Mouse (Mus musculus) layer of hippocampus, adult 6 months (tissue): ENCODE measurements around the gene Hook2. TPM values are rescaled to one million over a fixed set of nuclear protein-coding genes. Genes with fewer than 3 reads are reported as not detected.

Source experiments
- long read RNA-seq, 2 experiments: library from polyadenylated mRNA; unstranded; transcript quantifications; one replicate each; pipeline ENCODE4 v2.0.0; 2019 to 2020
- polyA plus RNA-seq: library from polyadenylated mRNA; unstranded; fragments of <200 nt; fragmentation: Nextera tagmentation; gene quantifications from 2 replicates; pipeline ENCODE4 v1.2.3, GENCODE M21; 2021

The Hook2 gene
- 5.0 and 6.2 TPM in 2 replicates for polyA plus RNA-seq
- long read RNA-seq, experiment 1, partial matches to known transcripts: 3 of 27 reads
- long read RNA-seq, experiment 1, other reads (novel, unspliced or antisense): 21 of 27 reads
- long read RNA-seq, experiment 2, transcript Hook2-201 (22 exons, 2,580 nt): major isoform, 9 of 116 reads
- long read RNA-seq, experiment 2, partial matches to known transcripts: 5 of 116 reads
- long read RNA-seq, experiment 2, other reads (novel, unspliced or antisense): 99 of 116 reads

GRCm38 (mm10) chr8:84990349-84990748 lies at the start of gene Hook2:
Gene Hook2 (plus strand): TSS chr8:84990603.

DNA sequence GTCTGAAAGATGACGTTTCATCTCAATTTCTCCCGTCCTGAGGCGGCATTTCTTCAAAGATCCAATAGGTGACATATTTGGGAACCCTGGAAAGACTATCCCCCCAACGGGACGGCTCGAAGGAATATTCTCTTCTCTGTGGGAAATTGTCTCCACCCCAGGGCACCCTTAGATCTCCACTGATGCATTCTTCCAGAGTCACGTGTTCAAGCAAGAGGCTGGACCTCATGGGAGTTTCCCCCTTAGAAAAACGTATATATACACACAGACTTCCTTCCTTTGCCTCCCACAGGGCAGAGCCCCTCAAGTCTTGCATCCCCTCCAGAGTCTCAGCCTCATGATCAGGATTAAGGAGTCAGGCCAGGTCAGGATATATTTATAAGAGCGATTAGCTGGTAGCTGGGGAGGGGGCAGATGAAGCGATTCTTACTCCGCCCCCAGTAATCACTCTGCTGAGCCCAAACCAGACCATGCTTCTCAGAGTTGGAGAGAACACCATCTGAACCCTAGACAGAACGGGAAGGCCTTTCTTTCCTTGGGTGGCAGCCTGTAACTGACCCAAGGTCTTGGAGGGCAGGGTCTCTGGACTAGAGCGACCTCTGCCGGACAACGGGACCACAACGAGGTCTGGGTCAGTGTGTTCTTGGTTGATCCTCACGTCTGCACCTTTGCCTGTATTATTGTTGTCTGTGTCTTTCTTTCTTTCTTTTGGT lies 43.7 kb upstream of the Hook2 start, which contains the start of gene Rtbdn:
TSS of gene Rtbdn (plus strand) at position 464 of the 713 bp plus-strand sequence.

GRCm38 (mm10) chr8:84969241-84970134 lies 20.9 kb upstream of the Hook2 start, which contains the start of the genes Gm49661, Prdx2 and Rnaseh2a:
Gene Gm49661 (minus strand): TSS chr8:84969433.
Gene Prdx2 (plus strand): TSS chr8:84969587.
Gene Rnaseh2a (minus strand): TSS chr8:84969767.

DNA sequence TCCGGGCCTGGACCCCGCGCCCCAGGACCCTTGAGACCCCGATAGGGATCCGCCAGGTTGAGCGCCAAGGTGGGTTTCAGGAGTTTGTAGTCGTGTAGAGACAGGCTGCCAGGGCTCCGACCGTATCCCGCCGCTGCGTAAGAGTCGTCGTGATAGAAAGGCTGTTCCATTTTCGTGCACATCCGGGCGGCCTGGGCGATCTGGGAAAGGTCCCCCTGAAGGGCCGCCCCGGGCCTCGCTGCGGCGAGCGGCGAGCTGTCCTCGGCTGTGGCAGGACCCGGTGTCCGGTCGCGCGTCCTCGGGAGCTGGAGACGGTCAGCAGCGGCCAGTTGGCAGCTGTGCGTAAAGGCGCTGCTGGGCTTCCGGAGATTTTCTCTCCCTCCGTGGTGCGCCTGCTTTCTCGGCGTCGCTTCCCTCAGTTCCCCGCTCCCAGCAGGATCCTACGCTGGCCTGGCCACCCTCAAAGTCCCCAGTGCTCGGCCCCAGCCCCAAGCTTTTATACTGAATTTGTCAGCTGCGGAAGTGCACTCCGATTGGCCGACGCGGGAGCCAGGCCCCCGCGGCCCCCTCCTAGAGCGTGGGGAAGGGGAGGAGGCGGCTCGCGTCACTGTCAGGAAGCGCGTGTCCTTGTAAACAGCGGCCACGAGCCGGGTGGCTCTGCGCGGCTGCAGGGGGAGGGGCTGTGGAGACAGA lies 12.0 kb upstream of the Hook2 start, which contains the start of gene Junb:
TSS of gene Junb (minus strand) at position 471 of the 693 bp plus-strand sequence.

GRCm38 (mm10) chr8:85014431-85014830 lies 24.0 kb downstream of the Hook2 start, which contains the start of gene Best2:
Gene Best2 (minus strand): TSS chr8:85014531.

GRCm38 (mm10) chr8:85025098-85025932 lies 34.9 kb downstream of the Hook2 start, which contains the start of gene Asna1:
Gene Asna1 (minus strand): TSS chr8:85025281.

DNA sequence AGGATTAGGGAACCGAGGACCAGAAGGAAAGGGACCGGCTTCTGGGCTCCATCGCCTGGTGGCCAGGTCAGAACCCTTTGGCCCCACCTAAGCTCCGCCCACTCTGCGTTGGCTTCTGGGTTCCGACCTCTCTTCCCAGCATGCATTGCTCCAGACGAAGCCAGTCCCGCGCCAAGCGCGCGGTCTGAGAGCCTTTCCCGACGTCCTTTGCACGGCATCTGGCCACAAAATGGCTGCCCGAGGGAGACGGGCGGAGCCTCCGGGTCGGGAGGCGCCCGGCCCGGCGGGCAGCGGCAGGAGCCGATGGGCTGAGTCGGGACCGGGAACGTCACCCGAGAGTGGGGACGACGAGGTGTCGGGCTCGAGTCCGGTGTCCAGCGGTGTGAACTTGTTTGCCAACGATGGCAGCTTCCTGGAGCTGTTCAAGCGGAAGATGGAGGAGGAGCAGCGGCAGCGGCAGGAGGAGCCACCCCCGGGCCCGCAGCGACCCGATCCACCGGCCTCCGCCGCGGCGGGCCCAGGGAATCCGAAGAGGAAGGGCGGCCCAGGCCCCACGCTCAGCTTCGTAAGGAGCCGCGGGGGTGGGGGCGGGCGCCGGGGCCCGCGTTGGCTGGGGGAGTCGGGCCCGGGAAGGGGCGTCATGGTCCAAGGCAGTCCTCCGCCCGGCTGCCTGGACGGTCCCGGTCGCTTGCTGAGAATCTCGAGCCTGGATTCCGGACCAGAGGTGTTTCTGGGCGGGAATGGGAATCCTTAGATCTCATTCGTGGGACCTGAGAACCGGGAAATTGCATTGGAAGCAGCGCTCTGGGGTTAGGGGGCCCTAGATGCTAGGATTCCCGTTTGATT lies 36.5 kb downstream of the Hook2 start, which contains the start of gene Trir:
TSS of gene Trir (plus strand) at position 154 of the 846 bp plus-strand sequence.

DNA sequence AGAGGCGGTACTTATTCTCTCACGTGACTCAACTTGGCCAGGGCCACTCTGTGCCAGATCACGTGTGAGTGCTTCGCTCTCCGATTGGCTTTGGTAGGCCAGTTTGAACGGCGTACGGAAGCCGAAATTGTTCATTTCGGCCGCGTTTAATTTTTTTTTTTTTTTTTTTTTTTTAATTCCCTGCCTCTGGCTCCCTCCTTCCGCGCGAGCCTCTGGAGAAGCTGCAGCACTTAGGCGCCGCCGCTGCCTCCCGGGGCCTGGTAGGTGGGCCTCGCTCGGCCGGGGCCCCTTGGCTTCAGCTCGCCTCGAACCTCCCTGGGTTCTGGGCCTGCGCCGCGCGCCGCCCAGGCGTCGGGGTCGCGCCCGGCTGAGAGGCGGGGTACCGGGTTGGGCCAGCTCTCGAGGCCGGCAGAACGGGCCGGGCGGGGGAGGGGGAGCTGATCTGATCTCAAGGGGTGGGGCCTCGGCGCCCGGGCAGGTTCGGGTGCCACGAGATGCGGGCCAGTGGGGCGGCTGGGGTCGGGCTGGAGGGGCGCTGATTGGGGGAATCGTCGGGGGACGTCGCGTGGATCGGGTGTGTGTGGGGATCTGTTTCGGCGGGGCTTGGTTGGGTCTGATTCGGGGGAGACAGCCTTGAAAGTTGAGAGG lies 46.4 kb downstream of the Hook2 start, which contains the start of gene Tnpo2:
TSS of gene Tnpo2 (plus strand) at position 198 of the 648 bp plus-strand sequence.

Other genes starting within 250 kb of the Hook2 start
- 211 and 265 TPM in 2 replicates for gene Nfix, start 190.3 kb upstream of the Hook2 start, polyA plus RNA-seq
- gene Dand5, start 167.8 kb upstream of the Hook2 start, polyA plus RNA-seq: 14.6 and 16.6 TPM in 2 replicates
- gene Gadd45gip1, start 159.1 kb upstream of the Hook2 start, polyA plus RNA-seq: 36.3 and 37.5 TPM in 2 replicates
- gene Rad23a, start 149.9 kb upstream of the Hook2 start, polyA plus RNA-seq: 132 and 159 TPM in 2 replicates
- gene Calr, start 143.7 kb upstream of the Hook2 start, polyA plus RNA-seq: 92.3 and 126 TPM in 2 replicates
- gene Farsa, start 133.6 kb upstream of the Hook2 start, polyA plus RNA-seq: 21.3 and 22.2 TPM in 2 replicates
- gene Syce2, start 118.5 kb upstream of the Hook2 start, polyA plus RNA-seq: 18.5 and 21.1 TPM in 2 replicates
- gene Gcdh, start 96.7 kb upstream of the Hook2 start, polyA plus RNA-seq: 22.7 and 24.2 TPM in 2 replicates
- gene Klf1, start 88.7 kb upstream of the Hook2 start, polyA plus RNA-seq: 0.15 and 0.30 TPM in 2 replicates
- 4.5 and 6.6 TPM in 2 replicates for gene Dnase2a, start 82.0 kb upstream of the Hook2 start, polyA plus RNA-seq
- 11.2 and 18.3 TPM in 2 replicates for gene Mast1, start 53.2 kb upstream of the Hook2 start, polyA plus RNA-seq
- 0.15 TPM in 1 of 2 replicates, not detected in the other for gene Rtbdn, start 43.6 kb upstream of the Hook2 start, polyA plus RNA-seq
- gene Gm49661, start 21.2 kb upstream of the Hook2 start, polyA plus RNA-seq: not detected in 2 replicates
- gene Prdx2, start 21.0 kb upstream of the Hook2 start, polyA plus RNA-seq: 688 and 751 TPM in 2 replicates
- gene Rnaseh2a, start 20.8 kb upstream of the Hook2 start, polyA plus RNA-seq: 45.5 and 52.3 TPM in 2 replicates
- 142 and 144 TPM in 2 replicates for gene Junb, start 11.9 kb upstream of the Hook2 start, polyA plus RNA-seq
- 0.09 TPM in 1 of 2 replicates, not detected in the other for gene Best2, start 23.9 kb downstream of the Hook2 start, polyA plus RNA-seq
- gene Asna1, start 34.7 kb downstream of the Hook2 start, polyA plus RNA-seq: 31.7 and 41.1 TPM in 2 replicates
- gene Trir, start 36.2 kb downstream of the Hook2 start, polyA plus RNA-seq: 71.1 and 83.3 TPM in 2 replicates
- gene Tnpo2, start 46.3 kb downstream of the Hook2 start, polyA plus RNA-seq: 24.3 and 26.5 TPM in 2 replicates
- gene Fbxw9, start 69.5 kb downstream of the Hook2 start, polyA plus RNA-seq: 13.4 and 14.1 TPM in 2 replicates
- not detected in 2 replicates for gene Gm5741, start 77.4 kb downstream of the Hook2 start, polyA plus RNA-seq
- gene Dhps, start 81.2 kb downstream of the Hook2 start, polyA plus RNA-seq: 63.7 and 73.4 TPM in 2 replicates
- 140 and 142 TPM in 2 replicates for gene Wdr83os, start 90.1 kb downstream of the Hook2 start, polyA plus RNA-seq
- gene Wdr83, start 90.7 kb downstream of the Hook2 start, polyA plus RNA-seq: 35.6 and 36.8 TPM in 2 replicates
- 20.7 and 26.6 TPM in 2 replicates for gene Man2b1, start 92.7 kb downstream of the Hook2 start, polyA plus RNA-seq
- gene Zfp791, start 132.5 kb downstream of the Hook2 start, polyA plus RNA-seq: 1.4 and 1.6 TPM in 2 replicates
- not detected in 2 replicates for gene Cks1brt, start 161.3 kb downstream of the Hook2 start, polyA plus RNA-seq
- not detected in 2 replicates for gene Olfr371, start 235.4 kb downstream of the Hook2 start, polyA plus RNA-seq